Mouse (Mus musculus) forebrain, postnatal 0 days (tissue): ENCODE measurements at regions not wholly inside any gene's neighbourhood (a gene's known extent, or its start where the extent isn't known, plus 50 kb on each side); places are given as distances from the start of the nearest gene placed in this dataset.

Experiments
- ATAC-seq: fragments of 200-750 bp; cut with Nextera tagmentation; 2 replicates; pipeline ENCODE4 v1.8.0; 2017; ENCODE audit warnings: mild to moderate bottlenecking, moderate library complexity
- DNase-seq: peaks from one replicate; pipeline ENCODE4 v3.0.0-alpha.2; 2015
- H3K27ac ChIP-seq: fragments of 300-500 bp; sonication (generic); 2 replicates; pipeline ENCODE4 v1.5.1; 2014; ENCODE audit warnings: low read depth, mild to moderate bottlenecking, antibody characterized with exemption, low read length, moderate library complexity, mixed read lengths
- H3K27me3 ChIP-seq: fragments of 300-500 bp; sonication (generic); 2 replicates; pipeline ENCODE4 v1.6.1; 2014; ENCODE audit warnings: mild to moderate bottlenecking, low read length, mixed read lengths; ENCODE audit not compliant: insufficient read depth
- H3K36me3 ChIP-seq: fragments of 300-500 bp; sonication (generic); 2 replicates; pipeline ENCODE4 v1.6.1; 2014; ENCODE audit warnings: mild to moderate bottlenecking, moderate library complexity; ENCODE audit not compliant: insufficient read depth
- H3K4me1 ChIP-seq: fragments of 300-500 bp; sonication (generic); 2 replicates; pipeline ENCODE4 v1.6.1; 2014; ENCODE audit warnings: antibody characterized with exemption; ENCODE audit not compliant: insufficient read depth
- H3K4me2 ChIP-seq: fragments of 300-500 bp; sonication (generic); 2 replicates; pipeline ENCODE4 v1.6.1; 2014; ENCODE audit warnings: low read depth, mild to moderate bottlenecking, moderate library complexity
- H3K4me3 ChIP-seq: fragments of 300-500 bp; sonication (generic); 2 replicates; pipeline ENCODE4 v1.5.1; 2014; ENCODE audit warnings: low read depth, low read length, mixed read lengths
- H3K9ac ChIP-seq: fragments of 300-500 bp; sonication (generic); 2 replicates; pipeline ENCODE4 v1.6.1; 2014; ENCODE audit warnings: mild to moderate bottlenecking
- H3K9me3 ChIP-seq: fragments of 300-500 bp; sonication (generic); 2 replicates; pipeline ENCODE4 v1.6.1; 2016; ENCODE audit warnings: low read length
- CTCF ChIP-seq: sonication (generic); IDR thresholded peaks from 2 replicates; pipeline ENCODE4 v1.5.1; 2016; ENCODE audit warnings: antibody characterized with exemption, control low read depth, low read depth
- WGBS: fragments of 180-500 bp; shearing (Covaris S2); extraction: QIAGEN DNeasy Blood & Tissue Kit; methylation state at CpG from one replicate; pipeline ENCODE4 v1.1.7; 2014; 5-methylcytosine and 5-hydroxymethylcytosine counted together

DNA sequence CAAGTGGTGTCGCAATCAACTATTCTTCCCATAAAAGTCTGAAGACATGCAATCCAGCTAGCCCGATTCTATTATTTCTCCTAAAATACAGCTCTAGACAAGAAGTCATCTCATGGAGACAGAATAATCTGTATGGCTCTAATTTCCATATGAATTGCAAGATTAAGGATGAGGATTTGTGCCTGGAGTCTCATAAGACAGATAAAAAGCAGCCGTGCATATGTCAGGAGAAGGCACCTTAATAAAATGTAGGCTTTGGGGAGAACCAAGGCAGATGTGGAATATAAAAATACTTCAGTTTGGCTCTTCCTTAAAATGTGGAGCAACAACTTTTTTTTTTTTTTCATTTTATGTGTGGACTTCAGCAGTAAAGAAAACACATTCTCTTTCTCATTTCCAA, 876.8 kb downstream of the Hace1 start:
- Histone ChIP-seq H3K4me2 (no peak overlapping the region), H3K27me3 (no peaks in the 10 kb centered on the region), H3K27ac (no peak overlapping the region), H3K9me3 (no peaks in the 10 kb centered on the region), H3K9ac (no peak overlapping the region), H3K4me1 (no peaks in the 10 kb centered on the region), H3K4me3 (no peak overlapping the region), H3K36me3 (no peaks in the 10 kb centered on the region)
- DNase-seq: no peak
- 56% methylated on average over 3 of the region's 3 CpGs for WGBS
- no peak for TF ChIP-seq CTCF
- no peak for ATAC-seq

DNA sequence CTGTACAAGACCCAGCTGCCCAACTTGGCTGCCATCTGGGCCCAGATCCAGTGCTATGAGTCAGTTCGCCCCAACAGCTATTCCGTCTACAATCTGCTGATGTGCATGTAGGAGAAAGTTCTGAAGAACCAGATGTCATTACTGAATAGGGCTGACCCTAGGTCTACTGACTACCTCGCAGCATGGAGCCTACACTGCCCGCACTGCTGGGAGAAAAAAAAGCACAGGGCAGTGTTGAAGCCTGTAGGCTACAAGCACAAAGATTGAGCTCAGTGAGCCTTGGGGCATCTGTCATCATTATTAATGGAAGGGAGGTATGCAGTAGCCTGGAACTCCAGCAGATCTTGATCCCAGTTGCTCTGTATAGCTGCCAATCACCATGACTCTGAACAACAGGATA, 881.1 kb downstream of the Hace1 start:
- no peak overlapping the region for H3K4me2 ChIP-seq
- TF ChIP-seq CTCF: no peak
- DNase-seq (no peak), ATAC-seq (no peak)
- no peak overlapping the region for H3K4me3 ChIP-seq
- H3K27ac ChIP-seq: no peak overlapping the region
- no peaks in the 10 kb centered on the region for H3K9me3 ChIP-seq
- H3K36me3 ChIP-seq: no peaks in the 10 kb centered on the region
- no peaks in the 10 kb centered on the region for H3K4me1 ChIP-seq
- no peak overlapping the region for H3K9ac ChIP-seq
- H3K27me3 ChIP-seq: no peaks in the 10 kb centered on the region
- 88% methylated on average over 4 of the region's 4 CpGs for WGBS

DNA sequence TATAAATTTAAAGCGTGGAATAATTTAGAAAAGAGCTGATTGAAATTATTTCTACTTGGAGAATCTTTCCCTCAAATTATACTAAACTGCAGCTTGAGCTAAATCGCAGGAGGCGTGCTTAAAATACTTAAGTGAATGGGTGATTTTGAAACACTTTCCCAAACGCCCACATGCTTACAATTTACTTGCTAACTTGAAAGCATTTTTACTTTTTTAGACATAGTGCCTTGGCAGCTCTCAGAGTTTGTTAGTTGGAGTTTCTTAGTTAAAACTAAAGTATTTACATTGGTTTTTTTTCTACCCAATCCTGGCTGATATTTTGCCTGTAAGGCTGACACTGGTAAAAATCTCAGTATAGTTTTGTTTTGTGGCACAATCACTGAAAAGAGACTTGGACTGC, 906.0 kb downstream of the Hace1 start:
- Histone ChIP-seq H3K4me3 (no peak overlapping the region), H3K27me3 (no peaks in the 10 kb centered on the region), H3K4me2 (no peak overlapping the region), H3K36me3 (no peaks in the 10 kb centered on the region), H3K9me3 (no peaks in the 10 kb centered on the region), H3K9ac (no peak overlapping the region), H3K27ac (no peak overlapping the region), H3K4me1 (no peaks in the 10 kb centered on the region)
- DNase-seq (peak; percentile 43), ATAC-seq (peak; percentile 42; the same call in 1 of the 2 replicates)
- no peak for TF ChIP-seq CTCF
- WGBS: 59% methylated on average over 4 of the region's 4 CpGs
